Mouse (Mus musculus): ENCODE measurements around the gene Lztr1.

Gene Lztr1

DNA sequence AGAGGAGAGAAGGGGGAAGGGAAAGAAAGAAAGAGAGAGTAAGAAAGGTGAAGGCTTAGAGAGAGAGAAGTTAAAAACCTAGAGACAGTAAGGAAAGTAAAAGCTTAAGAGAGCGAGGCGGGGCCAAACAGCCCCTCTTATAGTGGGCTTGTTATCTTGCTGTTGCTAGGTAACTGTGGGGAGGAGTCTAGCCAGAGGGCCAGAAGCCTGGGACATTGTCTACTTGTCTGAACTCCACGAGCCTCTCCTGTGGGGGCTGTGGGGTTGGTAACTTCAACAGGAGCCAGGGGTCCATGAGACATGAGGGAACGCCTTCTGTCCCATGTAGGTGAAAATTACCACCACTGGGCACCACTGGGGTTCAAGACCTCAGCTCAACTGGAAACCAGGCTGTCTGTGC lies 46.2 kb downstream of the Lztr1 start:
- in situ Hi-C loops (cut with MboI, MseI) = loop anchor here in 1 of 2 experiments (5.0 to 10.0 kb wide), 2 partner anchors 63 to 1080 kb away; partner anchors contain the start of gene Smpd4

DNA sequence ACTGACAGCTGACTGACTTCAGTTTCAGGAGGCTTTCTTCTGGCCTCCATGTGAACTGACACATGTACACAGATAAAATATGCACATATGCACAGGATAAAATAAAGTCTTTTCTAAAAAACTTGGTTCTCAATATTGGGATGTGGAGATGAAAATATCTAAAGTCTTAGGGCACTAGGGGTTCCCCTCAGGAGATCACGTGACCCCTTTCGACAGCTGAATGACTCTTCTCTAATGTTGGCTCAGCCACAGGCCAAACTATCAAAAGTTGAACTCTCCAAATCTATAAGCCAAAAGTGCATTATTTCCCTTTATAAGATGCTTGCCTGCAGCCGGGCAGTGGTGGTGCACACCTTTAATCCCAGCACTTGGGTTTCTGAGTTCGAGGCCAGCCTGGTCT lies 47.7 kb downstream of the Lztr1 start:
- in situ Hi-C loops (cut with MboI, MseI) = loop anchor here in 1 of 2 experiments (5.0 to 10.0 kb wide), 2 partner anchors 61 to 1081 kb away; partner anchors contain the start of gene Smpd4

DNA sequence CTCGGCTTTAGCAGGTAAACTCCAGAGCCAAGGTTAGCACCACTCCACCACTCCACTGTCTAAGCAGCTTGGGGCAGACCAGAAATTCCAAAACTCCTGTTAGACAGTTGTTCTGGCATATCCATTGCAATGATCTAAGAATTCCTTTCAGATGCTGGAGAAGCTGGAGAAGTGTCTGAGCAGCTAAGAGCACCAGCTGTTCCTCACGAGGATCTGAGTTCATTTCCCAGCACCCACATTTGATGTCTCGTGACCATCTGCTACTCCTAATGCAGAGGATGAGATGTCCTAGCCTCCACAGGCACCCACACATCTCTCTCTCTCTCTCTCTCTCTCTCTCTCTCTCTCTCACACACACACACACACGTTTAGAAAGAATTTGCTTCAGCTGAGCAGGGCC lies 48.4 kb downstream of the Lztr1 start:
- in situ Hi-C loops (cut with MboI, MseI) = loop anchor here in 1 of 2 experiments (5.0 to 10.0 kb wide), 2 partner anchors 60 to 1082 kb away; partner anchors contain the start of gene Smpd4

DNA sequence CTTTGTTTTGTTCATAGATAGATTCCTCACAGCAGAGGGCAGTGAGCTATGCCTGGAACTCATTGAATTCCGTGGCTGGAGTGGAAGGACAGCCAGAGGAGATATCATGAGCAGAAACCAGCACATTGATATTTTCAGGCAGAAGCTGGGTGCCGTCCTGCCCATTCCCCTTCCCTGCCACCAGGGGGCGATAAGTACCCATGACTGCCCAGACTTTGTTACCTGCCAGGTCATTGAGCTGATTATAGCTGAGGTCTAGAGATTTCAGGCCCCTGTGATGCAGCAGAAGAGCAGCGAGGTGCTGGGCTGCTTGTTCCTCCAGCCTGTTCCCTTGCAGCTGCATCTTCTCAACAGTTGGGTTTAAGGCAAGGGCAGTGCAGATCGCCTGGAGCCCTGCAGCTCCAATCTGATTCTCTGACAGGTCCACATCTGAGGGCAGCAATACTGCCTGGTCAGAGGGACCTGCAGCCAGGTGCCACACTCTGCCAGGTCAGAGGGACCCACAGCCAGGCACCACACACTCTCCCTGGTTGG lies 49.5 kb downstream of the Lztr1 start:
- in situ Hi-C loops (cut with MboI, MseI) = loop anchor here in 1 of 2 experiments (5.0 to 10.0 kb wide), 2 partner anchors 59 to 1083 kb away; partner anchors contain the start of gene Smpd4

DNA sequence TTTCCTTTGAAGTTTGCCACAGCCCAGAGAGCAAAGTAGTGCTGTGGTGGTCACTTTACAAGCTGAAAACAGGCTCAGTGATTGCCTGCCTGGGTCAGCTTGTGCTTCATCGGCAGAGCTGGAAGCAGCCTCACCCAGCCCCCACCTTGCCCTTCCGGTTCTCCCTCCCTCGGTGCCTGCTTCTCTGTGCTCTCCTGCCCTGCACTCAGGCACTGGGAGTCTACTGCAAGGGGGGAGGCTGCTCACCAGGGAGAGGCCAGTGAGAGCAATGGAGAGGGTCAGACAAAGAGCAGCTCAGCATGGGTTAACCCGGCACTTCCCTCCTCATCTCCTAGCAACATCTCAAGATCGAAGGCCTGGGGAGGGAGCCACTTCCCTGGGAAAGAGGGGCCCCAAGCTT lies 50.3 kb downstream of the Lztr1 start:
- in situ Hi-C loops (cut with MboI, MseI) = loop anchor here in 1 of 2 experiments (5.0 to 10.0 kb wide), 2 partner anchors 58 to 1084 kb away; partner anchors contain the start of gene Smpd4

DNA sequence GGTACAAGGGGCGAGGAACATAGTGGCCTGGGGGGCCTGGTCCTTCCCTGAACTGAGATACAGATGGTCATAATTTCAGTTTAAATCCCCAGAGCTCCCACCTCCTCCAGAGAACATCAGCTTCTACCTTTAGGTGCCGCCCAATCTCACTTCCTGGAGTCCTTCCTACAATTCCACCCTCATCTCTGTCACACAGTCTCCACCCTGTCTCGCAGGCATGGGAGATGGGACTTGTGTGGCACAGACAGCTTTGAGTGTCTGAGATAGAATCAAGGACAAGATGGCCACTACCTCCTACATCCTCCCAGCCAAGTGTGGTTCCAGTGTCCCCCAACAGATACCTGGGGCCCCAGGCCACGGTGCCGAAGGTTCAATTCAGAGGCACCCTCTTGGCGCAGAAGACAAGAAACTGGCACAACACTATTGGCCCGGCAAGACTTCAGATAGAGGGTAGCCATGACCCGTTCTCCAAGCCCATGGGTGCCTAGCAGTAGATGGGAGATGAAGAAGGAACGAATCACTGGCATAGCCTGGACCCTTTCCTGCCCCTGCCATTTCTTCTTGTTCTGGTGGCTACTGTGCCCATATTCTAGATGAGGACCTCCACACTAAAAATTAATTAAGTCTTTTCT lies 51.0 kb downstream of the Lztr1 start:
- in situ Hi-C loops (cut with MboI, MseI) = loop anchor here in 1 of 2 experiments (5.0 to 10.0 kb wide), 2 partner anchors 58 to 1085 kb away; partner anchors contain the start of gene Smpd4

DNA sequence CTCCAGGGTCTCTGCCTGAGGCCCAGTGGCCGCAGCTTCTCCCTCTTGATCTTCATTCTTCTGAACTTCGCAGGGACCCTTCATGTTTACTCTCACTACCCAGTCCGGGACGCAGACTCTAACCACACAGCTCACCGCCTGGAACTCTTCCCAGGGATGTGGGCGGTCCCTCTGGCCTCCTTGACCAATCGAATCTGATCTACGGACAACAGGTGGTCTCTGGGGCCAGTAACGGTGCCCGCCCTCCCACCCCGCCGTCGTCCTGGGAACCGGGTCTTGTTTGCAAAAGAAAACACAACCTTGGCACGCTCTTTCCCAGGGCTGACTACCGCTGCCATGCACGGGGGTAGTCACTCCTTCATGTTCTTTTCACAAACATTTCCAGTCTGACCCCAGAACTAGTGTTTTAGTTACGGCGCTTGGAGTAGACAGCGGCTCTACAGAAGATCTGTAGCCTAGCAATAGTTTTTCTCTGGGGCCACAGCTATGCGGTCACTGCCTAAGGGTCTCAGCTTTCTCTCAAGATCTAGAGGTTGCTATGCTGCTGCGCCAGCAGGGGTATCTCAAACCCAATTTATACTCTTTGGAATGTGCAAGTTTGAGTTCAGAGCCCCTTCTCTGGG lies 52.8 kb downstream of the Lztr1 start, which contains the start of gene Lrrc74b:
TSS of gene Lrrc74b (minus strand) at position 120 of the 623 bp plus-strand sequence.
- in situ Hi-C loops (cut with MboI, MseI) = no loop called here

DNA sequence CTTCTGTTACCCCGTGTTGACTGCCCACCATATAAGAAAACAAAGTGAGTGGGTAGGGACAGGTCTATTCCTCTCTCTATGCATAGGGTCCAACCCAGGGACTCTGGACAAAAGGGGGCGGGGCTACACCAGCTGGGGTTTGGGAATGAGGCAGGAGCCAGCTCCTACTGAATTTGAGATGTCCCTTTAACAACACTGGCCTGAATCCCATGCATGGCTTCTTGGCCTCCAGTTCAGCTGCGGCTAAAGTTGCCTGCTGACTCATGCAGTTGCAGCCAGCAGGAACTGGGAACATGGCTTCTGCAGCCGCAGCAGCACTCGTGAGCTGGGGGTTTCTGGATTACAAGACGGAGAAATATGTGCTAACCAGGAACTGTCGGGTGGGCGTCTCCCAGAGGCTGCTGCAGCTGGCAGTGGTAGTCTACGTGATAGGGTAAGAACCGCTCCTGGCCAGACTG lies 53.3 kb downstream of the Lztr1 start, which contains the start of gene P2rx6:
TSS of gene P2rx6 (plus strand) at position 135 of the 458 bp plus-strand sequence.
- in situ Hi-C loops (cut with MboI, MseI) = no loop called here

DNA sequence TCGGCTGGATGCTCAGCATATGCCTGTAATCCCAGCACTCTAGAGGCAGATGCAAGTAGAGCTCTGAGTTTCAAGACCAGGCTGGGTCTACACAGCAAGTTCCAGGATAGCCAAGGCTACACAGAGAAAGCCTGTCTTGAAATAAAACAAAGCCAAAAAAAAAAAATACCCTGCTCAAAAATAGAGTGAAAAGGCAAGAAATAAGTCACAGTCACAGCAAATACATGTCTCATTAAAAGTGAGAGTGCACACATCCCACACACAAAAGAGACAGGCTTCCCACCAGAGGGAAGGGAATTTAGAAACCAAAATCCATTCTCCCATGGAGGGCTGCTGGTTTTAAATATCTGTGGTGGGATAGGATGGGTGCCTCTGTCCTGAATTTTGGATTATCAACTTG lies 55.1 kb downstream of the Lztr1 start:
- in situ Hi-C loops (cut with MboI, MseI) = no loop called here

DNA sequence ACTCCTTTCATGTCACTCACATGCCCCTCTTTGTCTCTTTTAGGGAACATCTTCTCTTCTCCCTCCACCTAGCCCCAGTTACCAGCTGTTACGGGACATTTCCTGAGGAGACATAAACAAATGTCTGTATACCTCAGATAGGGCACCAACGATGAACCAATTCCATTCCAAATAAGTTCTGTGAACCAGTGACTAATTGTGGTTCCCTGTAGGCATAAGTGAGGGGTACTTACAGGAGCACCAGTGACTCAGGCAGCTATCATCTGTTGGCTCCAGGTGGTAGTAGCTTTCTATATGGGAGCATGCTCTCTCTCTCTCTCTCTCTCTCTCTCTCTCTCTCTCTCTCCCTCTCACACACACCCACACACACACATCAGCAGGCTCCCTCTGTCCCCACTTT lies 55.7 kb downstream of the Lztr1 start:
- in situ Hi-C loops (cut with MboI, MseI) = no loop called here

DNA sequence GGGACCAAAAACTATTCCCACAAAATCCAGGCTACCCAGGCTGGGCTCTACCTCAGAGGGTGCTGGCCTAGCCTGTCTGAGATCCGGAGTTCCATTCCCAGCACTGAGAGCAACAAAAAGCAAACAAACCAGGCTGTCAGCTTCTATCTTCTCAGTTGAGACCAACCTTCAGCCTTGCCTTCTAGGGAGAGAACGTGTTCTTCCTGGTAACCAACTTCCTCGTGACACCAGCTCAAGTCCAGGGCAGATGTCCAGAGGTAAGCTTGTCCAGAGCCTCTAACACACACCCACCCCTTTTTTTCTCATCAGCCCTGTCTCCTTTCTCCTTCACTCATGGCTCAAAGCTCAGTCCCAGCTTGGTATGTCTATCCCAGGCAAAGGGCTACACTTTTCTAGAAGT lies 56.3 kb downstream of the Lztr1 start:
- in situ Hi-C loops (cut with MboI, MseI) = no loop called here

DNA sequence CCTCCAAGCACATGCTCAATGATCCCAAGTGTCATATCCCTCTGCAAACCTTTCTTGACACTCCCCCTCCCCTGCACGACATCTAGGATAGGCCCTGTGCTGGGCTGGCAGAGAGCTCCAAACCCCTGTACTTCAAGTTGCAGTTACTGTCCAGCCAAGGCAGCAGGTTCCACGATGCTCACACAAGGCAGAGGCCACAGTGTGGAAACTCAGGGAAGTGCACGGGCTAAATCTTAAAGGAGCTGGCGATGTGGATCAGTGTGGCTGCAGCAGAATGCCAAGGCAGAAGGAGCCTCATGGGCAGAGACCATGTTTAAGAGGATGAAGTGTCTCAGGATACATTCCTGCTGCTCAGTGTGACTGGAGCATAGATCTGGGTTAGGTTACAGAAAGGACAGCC lies 57.7 kb downstream of the Lztr1 start:
- in situ Hi-C loops (cut with MboI, MseI) = no loop called here
